Mouse (Mus musculus): Measurements from ENCODE around the gene Zfp710.

GRCm38 (mm10) chr7:80066675-80067455 is 42.3 kb downstream of the Zfp710 start:
- TF ChIP-seq POLR2A (IDR thresholded peaks at IDR 0.05; ENCODE audit: low read depth, low read length) (no peak), CTCF (IDR thresholded peaks at IDR 0.05; ENCODE audit: extremely low read depth, insufficient read depth, insufficient read length, insufficient replicate concordance) (no peak)
